Mouse (Mus musculus) layer of hippocampus, postnatal 14 days (tissue): ENCODE results near the gene Rpl26. TPM values are rescaled to one million over a fixed set of nuclear protein-coding genes. Genes with fewer than 3 reads are reported as not detected.

Experiments
- total RNA-seq, 2 experiments: library from RNA; stranded (reverse); gene quantifications; 2 replicates each; pipeline ENCODE4 v1.2.3; 2021

Gene Rpl26
- total RNA-seq, 2 experiments from 2014 or later = 611 to 652 TPM

Other genes with a start within 250 kb of the Rpl26 start
- 100 to 1,000 TPM; 138 to 147 TPM for gene Myh10, start 210.0 kb upstream of the Rpl26 start, total RNA-seq
- 10 to 100 TPM; 85.1 to 93.1 TPM for gene Ndel1, start 29.7 kb upstream of the Rpl26 start, total RNA-seq
- not detected for gene Rnf222, start 13.0 kb upstream of the Rpl26 start, total RNA-seq
- gene Odf4, start 25.5 kb downstream of the Rpl26 start, total RNA-seq = under 1 TPM; 0.33 to 0.41 TPM
- gene Arhgef15, start 55.9 kb downstream of the Rpl26 start, total RNA-seq = 1 to 10 TPM; 7.6 to 9.7 TPM
- 1 to 10 TPM; 4.6 to 4.8 TPM for gene Slc25a35, start 66.5 kb downstream of the Rpl26 start, total RNA-seq
- gene Rangrf, start 73.6 kb downstream of the Rpl26 start, total RNA-seq = 10 to 100 TPM; 13.4 to 15.8 TPM
- gene Pfas, start 106.9 kb downstream of the Rpl26 start, total RNA-seq = 10 to 100 TPM; 24.1 to 25.3 TPM
- gene Ctc1, start 114.3 kb downstream of the Rpl26 start, total RNA-seq = 10 to 100 TPM; 33.6 to 38.8 TPM
- 1 to 10 TPM; 2.1 to 2.3 TPM for gene Aurkb, start 144.1 kb downstream of the Rpl26 start, total RNA-seq
- gene Borcs6, start 158.1 kb downstream of the Rpl26 start, total RNA-seq = 10 to 100 TPM; 25.2 to 26.4 TPM
- 10 to 100 TPM; 13.5 to 13.7 TPM for gene Tmem107, start 169.2 kb downstream of the Rpl26 start, total RNA-seq
- 1,000 to 10,000 TPM; 1,073 to 1,118 TPM for gene Vamp2, start 186.9 kb downstream of the Rpl26 start, total RNA-seq
- gene Per1, start 193.6 kb downstream of the Rpl26 start, total RNA-seq = 10 to 100 TPM; 84.4 to 86.8 TPM
- under 1 TPM; 0.46 to 0.62 TPM for gene Hes7, start 218.8 kb downstream of the Rpl26 start, total RNA-seq
- gene 9130213A22Rik, start 221.0 kb downstream of the Rpl26 start, total RNA-seq = under 1 TPM; 0.88 to 0.95 TPM
- 1 to 10 TPM; 2.9 to 5.7 TPM for gene Aloxe3, start 224.3 kb downstream of the Rpl26 start, total RNA-seq